In the genomic region with DNA sequence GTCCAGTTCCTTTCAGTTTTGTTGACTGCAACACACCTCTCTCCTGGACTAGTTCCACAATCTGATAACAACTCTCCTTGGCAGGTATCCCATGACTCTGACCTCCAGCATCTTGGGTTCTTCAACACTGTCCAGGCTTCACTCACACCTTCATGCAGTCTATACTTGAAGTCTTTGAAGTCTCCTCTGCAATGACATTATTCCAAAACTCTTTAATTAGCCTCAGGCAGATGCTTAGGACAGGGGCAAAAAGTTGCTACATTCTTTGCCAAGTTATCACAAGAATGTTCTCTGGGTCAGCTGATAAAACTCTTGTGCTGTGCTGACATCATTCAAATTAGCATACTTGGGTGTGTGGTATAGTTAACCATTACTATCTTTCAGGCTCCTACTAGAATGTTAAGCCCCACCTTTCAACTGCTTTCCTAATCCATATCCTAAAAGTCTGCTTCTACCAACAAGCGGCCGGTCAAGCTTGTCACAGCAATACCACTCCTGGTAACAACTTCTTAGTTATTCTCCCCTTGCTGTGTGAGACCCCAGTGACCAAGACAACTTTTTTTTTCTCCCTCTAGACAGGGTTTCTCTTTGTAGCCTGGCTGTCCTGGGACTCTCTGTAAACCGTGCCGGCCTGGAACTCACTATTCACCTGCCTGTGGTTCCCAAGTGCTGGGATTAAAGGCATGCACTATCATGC, we compare ENCODE assay signal across 10 mouse cellular contexts. TPM values are rescaled to one million over a fixed set of nuclear protein-coding genes. Genes with fewer than 3 reads are reported as not detected.
DNase-seq lines count a peak whose midpoint lies in the region; ATAC-seq and TF ChIP-seq lines count a peak whose summit lies in the region.
"Had no signal": no experiment of that assay in that cellular context is flagged by ENCODE, and none has a peak within 500 bp of the region (broad histone marks: within the 10 kb centered on the region; RNA-seq: fewer than 3 reads in every experiment).

No protein-coding gene starts in this region.

- peak overlapping the region; percentile 2; the same call in 1 of the 2 replicates for H3K4me3 ChIP-seq in heart, embryonic 13.5 days
- peak overlapping the region; percentile 17; the same call in 1 of the 2 replicates for H3K4me3 ChIP-seq in liver, embryonic 15.5 days (replicated peaks)
- H3K4me3 ChIP-seq in forebrain, postnatal 0 days (ENCODE audit: low read depth, low read length), result no peak overlapping the region
- H3K4me3 ChIP-seq: limb, embryonic 15.5 days had no signal

- peak overlapping the region; percentile 85 for H3K27ac ChIP-seq in heart, embryonic 13.5 days (replicated peaks)
- peak overlapping the region; percentile 78 for H3K27ac ChIP-seq in liver, embryonic 15.5 days (replicated peaks)
- no peak overlapping the region for H3K27ac ChIP-seq in forebrain, postnatal 0 days (ENCODE audit: low read depth, low read length)
- H3K27ac ChIP-seq: limb, embryonic 15.5 days had no signal

- H3K36me3 ChIP-seq in heart, embryonic 13.5 days, result 0 out of 2 replicates have a peak, but pooled peaks cover 3% of the 10 kb centered on the region
- 0 out of 2 replicates have a peak, but pooled peaks cover 6% of the 10 kb centered on the region for H3K36me3 ChIP-seq in liver, embryonic 15.5 days (replicated peaks)
- H3K36me3 ChIP-seq in forebrain, postnatal 0 days (ENCODE audit: insufficient read depth), result no peaks in the 10 kb centered on the region
- H3K36me3 ChIP-seq: limb, embryonic 15.5 days had no signal

- H3K9me3 ChIP-seq in heart, embryonic 13.5 days, result no peaks in the 10 kb centered on the region
- no peaks in the 10 kb centered on the region for H3K9me3 ChIP-seq in liver, embryonic 15.5 days (replicated peaks)
- H3K9me3 ChIP-seq in forebrain, postnatal 0 days (ENCODE audit: low read length), result no peaks in the 10 kb centered on the region
- H3K9me3 ChIP-seq: G1E; limb, embryonic 15.5 days had no signal

- no peaks in the 10 kb centered on the region for H3K27me3 ChIP-seq in heart, embryonic 13.5 days (replicated peaks)
- no peaks in the 10 kb centered on the region for H3K27me3 ChIP-seq in liver, embryonic 15.5 days
- H3K27me3 ChIP-seq in forebrain, postnatal 0 days (ENCODE audit: insufficient read depth, low read length), result no peaks in the 10 kb centered on the region
- H3K27me3 ChIP-seq: limb, embryonic 15.5 days had no signal

- H3K4me2 ChIP-seq in heart, embryonic 13.5 days, result peak overlapping the region; percentile 50
- peak overlapping the region; percentile 58 for H3K4me2 ChIP-seq in liver, embryonic 15.5 days
- no peak overlapping the region for H3K4me2 ChIP-seq in forebrain, postnatal 0 days (ENCODE audit: low read depth)
- H3K4me2 ChIP-seq: limb, embryonic 15.5 days had no signal

- ATAC-seq in heart, embryonic 13.5 days (ENCODE audit: extremely low read depth, insufficient number of reproducible peaks, low FRiP score, low TSS enrichment), result no peak
- ATAC-seq in liver, embryonic 15.5 days (ENCODE audit: insufficient read depth), result peak; percentile 91
- no peak for ATAC-seq in monocyte, adult 5-6 weeks (replicated peaks; ENCODE audit: insufficient number of reproducible peaks, low FRiP score, low TSS enrichment, poor library complexity, severe bottlenecking)
- ATAC-seq in forebrain, postnatal 0 days, result no peak

- DNase-seq in 416B (ENCODE audit: low read depth), result peak; percentile 7
- peak; percentile 42 for DNase-seq in adrenal gland, postnatal 10 days
- DNase-seq in forebrain, postnatal 0 days, result no peak
- DNase-seq in layer of hippocampus, postnatal 25 days (ENCODE audit: extremely low spot score in 1 of 2, low spot score in 1 of 2), result no peak
- DNase-seq in layer of hippocampus, adult 9-10 months (ENCODE audit: low spot score), result no peak

- H3K9ac ChIP-seq in heart, embryonic 13.5 days, result peak overlapping the region; percentile 38; the same call in 1 of the 2 replicates
- peak overlapping the region; percentile 45 for H3K9ac ChIP-seq in liver, embryonic 15.5 days
- no peak overlapping the region for H3K9ac ChIP-seq in forebrain, postnatal 0 days
- H3K9ac ChIP-seq: limb, embryonic 15.5 days had no signal

- peaks cover 59% of the 10 kb centered on the region for H3K4me1 ChIP-seq in heart, embryonic 13.5 days
- peaks cover 67% of the 10 kb centered on the region for H3K4me1 ChIP-seq in liver, embryonic 15.5 days (replicated peaks)
- no peaks in the 10 kb centered on the region; the same call in 1 of the 2 replicates for H3K4me1 ChIP-seq in forebrain, postnatal 0 days (ENCODE audit: insufficient read depth)

- TF ChIP-seq CTCF in forebrain, postnatal 0 days (IDR thresholded peaks at IDR 0.05; ENCODE audit: low read depth), result no peak

- WGBS in heart, embryonic 13.5 days, result 40% methylated on average over 4 of the region's 4 CpGs
- 43% methylated on average over 4 of the region's 4 CpGs for WGBS in liver, embryonic 15.5 days (ENCODE audit: insufficient replicate concordance)
- WGBS in forebrain, postnatal 0 days, result 89% methylated on average over 4 of the region's 4 CpGs

RNA-seq across cellular contexts. Expression of a gene that starts 13.8 kb away (rescaled TPM):
- total RNA-seq in adrenal gland, postnatal 10 days (2021), result 100 to 1,000 TPM; 287 to 317 TPM
- 217 and 231 TPM in 2 replicates for polyA plus RNA-seq in heart, embryonic 13.5 days (2015; fragmentation: Nextera tagmentation; extraction: Ambion mirVana)
- polyA plus RNA-seq in liver, embryonic 15.5 days (2015; fragmentation: Nextera tagmentation; extraction: Ambion mirVana), result 103 and 111 TPM in 2 replicates
- total RNA-seq in monocyte, adult 5-6 weeks (2017), result 454 to 494 TPM (median 475 TPM) in 3 replicates
- 166 and 195 TPM in 2 replicates for total RNA-seq in forebrain, postnatal 0 days (2014; rRNA removed)
- 205 and 209 TPM in 2 replicates for polyA plus RNA-seq in forebrain, postnatal 0 days (2015; fragmentation: Nextera tagmentation; extraction: Ambion mirVana)
- total RNA-seq in layer of hippocampus, postnatal 25 days (2021), result 100 to 1,000 TPM; 390 to 468 TPM

Comparison
In these comparisons a context has a peak if more than half of its experiments do, and no peak if none do; other contexts are left out.
1. DNase-seq: peak in 416B (single experiment) and adrenal gland, postnatal 10 days (single experiment); none in forebrain, postnatal 0 days (single experiment), layer of hippocampus, postnatal 25 days (0 of 2) and layer of hippocampus, adult 9-10 months (single experiment).